Mouse (Mus musculus) left cerebral cortex, postnatal 25 days (tissue): ENCODE data around the gene Nes. TPM values are rescaled to one million over a fixed set of nuclear protein-coding genes. Genes with fewer than 3 reads are reported as not detected.

ENCODE experiments used
- DNase-seq, 2 experiments: peaks; one replicate each; pipeline ENCODE4 v3.0.0; 2022; ENCODE audit warnings: low spot score in 2 of 2, mixed read lengths in 1 of 2
- intact Hi-C: fragments of 180-260 bp; cut with DNase I; formaldehyde crosslinking; loops from one replicate; pipeline ENCODE4 v1.15.1; 2025
- total RNA-seq, 2 experiments: library from RNA; stranded (reverse); gene quantifications; 2 replicates each; pipeline ENCODE4 v1.2.3; 2021

Gene Nes
- 1 to 10 TPM; 5.2 to 6.2 TPM for total RNA-seq

DNA sequence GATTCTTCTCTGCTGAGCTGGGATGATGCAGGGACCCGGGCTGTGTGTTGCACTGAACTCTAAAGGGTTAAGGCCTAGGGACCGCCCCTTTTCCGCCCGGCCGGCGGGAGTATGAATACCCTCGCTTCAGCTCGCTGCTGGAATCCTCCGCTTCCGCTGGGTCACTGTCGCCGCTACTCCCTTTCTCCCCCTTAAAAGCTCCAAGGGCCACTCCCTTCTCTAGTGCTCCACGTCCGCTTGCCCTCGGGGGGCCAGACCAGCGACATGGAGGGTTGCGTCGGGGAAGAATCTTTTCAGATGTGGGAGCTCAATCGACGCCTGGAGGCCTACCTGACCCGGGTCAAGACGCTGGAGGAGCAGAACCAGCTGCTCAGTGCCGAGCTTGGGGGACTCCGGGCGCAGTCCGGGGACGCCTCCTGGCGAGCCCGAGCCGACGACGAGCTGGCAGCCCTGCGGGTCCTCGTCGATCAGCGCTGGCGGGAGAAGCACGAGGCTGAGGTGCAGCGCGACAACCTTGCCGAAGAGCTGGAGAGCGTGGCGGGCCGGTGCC lies at the start of gene Nes:
TSS of gene Nes (plus strand) at position 140 of the 550 bp plus-strand sequence.
- intact Hi-C loops = loop anchor here (1.0 kb wide), 2 partner anchors 16 to 100 kb away; no protein-coding TSS in a partner anchor
- DNase-seq = no peak

DNA sequence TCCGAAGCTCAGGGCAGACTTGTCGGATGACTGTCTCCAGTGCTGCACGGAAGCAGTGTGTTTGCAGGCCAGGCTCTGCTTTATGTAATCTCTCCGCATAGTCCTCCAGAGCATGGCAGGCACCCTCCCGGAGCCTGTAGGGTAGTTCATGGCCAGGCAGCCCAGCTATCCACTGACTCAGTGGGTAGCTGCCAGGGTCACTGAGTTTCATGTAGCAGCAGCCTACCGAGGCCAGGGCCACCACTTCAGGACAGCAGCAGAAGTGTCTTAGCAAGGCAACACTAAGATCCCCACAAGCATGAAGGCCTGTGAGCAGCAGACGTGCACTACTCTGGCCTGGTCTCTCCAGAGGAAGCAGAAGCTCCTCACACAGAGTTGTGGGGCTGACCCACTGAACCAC lies 45.9 kb upstream of the Nes start:
- intact Hi-C loops = no loop called here
- no peak for DNase-seq

DNA sequence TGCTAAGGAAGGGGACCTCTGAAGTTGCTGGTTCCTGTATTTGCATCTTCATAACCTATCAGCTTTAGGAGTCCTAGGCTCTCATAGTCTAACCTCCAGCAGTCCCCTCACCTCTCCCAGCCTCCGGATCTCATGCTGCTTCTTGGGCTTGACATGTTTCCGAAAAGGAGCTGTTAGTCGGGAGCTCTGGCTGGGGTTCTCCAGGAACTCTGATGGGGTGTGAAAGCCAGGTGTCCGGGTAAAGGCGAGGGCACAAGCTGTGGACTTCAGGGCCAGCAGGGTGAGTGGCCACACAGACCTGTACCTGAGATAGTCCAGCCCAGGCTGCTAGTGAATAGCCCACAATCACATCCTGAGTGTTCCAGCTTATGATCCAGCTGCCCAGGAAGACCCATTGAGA lies 43.4 kb upstream of the Nes start:
- DNase-seq = no peak
- intact Hi-C loops = no loop called here

DNA sequence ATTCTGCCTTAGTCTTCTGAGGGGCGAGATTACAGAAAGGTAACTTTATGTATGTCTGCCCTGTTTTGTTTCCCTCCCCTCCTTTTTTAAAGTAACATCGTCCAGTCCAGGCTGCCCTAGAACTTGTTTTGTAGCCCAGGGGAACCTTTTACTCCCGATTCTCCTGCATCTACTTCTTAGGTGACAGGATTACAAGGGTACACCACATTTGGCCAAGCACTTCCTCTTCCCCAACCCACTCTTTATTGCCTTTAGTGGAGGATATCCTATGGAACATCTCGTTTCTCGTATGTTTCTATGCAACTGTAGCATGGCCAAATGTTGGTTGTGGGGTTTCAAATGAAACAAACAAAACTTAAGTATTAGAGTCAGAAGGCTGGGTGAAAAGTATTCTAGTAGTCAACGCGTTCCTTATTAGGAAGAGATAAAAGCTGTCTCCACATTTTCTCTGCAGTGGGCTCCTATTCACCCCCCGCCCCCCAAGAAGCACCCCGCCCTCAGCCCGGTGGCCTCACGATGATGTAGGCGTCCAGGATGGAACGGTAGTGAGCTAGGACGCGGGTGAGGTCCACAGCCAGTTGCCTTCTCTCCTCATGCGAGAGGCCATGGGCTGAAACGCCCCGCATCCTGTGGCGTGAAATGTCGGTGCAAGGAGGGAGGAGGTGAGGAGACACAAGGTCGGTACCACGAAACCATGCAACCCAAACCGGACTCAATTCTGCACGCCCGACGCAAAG lies 41.4 kb upstream of the Nes start:
- no peak for DNase-seq
- intact Hi-C loops = loop anchor here (1.0 to 5.0 kb wide), 3 partner anchors 10 to 128 kb away; partner anchors contain the start of genes Mrpl24, Naxe and Prcc

DNA sequence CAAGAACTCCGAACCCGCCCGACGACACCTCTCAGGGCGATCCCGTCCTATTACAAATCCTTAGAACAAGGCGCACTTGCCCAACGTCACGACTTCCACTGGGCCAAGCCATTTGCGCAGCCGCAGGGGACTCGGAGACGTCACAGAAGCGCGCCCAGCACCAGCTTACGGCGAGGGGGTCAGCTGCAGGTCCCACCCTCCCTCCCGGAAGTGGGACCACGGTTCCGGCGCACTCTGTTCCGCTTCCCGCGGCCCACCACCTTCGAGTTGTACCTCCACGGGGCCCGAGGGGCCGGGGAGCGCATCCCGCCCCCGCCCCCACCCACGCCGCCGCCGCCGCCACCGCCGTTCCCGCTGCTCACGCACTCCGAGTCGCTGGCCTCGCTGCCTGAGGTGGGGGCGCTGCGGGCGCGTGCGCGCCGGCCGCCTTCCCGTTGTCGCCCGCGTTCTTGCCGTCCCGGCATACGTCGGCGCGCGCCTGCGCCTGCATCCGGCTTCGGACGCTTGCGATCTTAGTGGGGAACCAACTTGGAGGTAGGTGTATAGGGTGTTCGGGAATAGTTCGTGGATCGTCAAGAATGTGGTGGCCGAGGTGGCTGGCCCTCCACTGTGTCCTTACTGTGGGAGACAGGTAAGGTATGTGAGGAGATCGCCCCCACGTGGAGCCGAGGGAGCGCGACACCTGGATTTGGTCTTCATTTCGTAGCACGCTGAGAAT lies 40.6 kb upstream of the Nes start, which contains the start of the genes Isg20l2 and Rrnad1:
TSS of gene Isg20l2 (plus strand) at position 237 of the 718 bp plus-strand sequence.
TSS of gene Rrnad1 (minus strand) at position 640 of the 718 bp plus-strand sequence.
- DNase-seq = peak; percentile 97 to 99
- intact Hi-C loops = loop anchor here (1.0 to 5.0 kb wide), 3 partner anchors 11 to 127 kb away; partner anchors contain the start of genes Mrpl24, Naxe and Prcc

DNA sequence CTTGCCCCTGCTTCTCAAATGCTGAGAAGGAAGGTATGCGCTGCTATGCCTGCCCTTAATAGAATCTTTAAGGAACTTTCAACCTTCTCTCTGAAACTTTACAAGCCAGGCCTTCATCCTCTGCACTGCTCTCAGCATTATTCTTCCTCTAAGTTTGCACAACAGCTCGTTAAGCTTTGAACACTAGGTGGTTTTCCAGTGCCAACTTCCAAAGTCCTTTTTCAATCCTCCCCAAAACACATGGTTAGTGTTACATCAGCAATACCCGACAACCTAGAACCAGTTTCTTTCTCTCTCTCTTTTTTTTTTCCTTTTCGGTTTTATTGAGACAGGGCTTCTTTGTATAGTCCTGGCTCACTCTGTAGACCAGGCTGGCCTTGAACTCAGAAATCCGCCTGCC lies 36.9 kb upstream of the Nes start:
- intact Hi-C loops = loop anchor here (2.0 to 5.0 kb wide), 2 partner anchors 53 to 123 kb away; partner anchors contain the start of gene Naxe
- DNase-seq = no peak

DNA sequence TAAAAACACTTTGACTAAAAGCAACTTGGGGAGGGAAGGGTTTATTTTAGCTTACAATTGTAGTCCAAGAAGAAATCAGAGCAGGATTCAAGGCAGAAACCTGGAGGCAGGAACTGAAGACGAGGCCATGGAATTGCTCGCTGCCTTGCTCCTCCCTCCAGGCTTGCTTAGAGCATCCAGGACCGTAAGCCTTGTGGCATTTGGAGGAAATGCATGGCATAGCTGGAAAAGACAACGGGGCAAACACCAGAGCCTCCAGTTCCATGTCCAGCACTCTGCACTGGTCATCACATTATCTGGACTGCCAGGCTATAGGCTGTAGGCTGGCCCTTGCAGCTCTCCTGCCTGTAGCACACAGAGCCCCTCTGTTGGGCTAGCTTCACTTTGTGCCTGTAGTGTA lies 36.4 kb upstream of the Nes start:
- DNase-seq = no peak
- intact Hi-C loops = loop anchor here (2.0 to 5.0 kb wide), 2 partner anchors 52 to 123 kb away; partner anchors contain the start of gene Naxe

DNA sequence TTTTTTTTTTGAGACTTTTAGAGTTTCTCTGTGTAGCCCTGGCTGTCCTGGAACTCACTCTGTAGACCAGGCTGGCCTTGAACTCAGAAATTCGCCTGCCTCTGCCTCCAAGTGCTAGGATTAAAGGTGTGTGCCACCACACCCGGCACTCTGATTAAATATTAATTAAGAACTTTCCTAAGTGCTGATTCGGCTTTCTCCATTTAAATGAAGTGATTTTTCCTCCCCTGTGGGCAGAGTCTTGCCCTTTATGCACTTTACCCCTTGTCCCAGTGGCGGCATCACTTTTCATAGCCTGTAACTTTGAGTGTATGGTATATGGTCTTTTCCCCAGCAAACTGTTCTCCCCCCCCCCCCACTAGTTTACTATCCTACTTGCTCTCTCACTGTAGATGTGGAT lies 35.7 kb upstream of the Nes start:
- DNase-seq = no peak
- intact Hi-C loops = loop anchor here (1.0 to 2.0 kb wide), 3 partner anchors 26 to 136 kb away; no protein-coding TSS in a partner anchor

DNA sequence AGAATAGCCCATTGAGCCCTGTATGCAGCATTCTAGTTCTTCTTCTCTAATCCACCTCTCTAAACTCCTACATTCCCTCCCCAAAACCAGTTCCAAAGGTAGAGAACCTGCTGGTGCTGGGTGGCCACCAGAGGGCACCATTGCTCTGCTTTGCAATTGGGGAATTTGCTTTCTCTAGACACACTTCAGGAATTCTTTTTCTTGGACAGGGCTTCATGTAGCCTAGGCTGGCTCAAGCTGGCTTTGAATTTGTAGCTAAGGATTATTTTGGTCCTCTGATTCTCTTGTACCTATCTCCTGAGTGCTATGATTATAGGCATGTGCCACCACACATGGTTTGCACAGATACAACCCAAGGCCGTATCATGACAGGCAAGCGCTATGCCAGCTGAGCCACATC lies 35.1 kb upstream of the Nes start:
- peak; percentile 72 to 83 for DNase-seq
- intact Hi-C loops = loop anchor here (1.0 to 2.0 kb wide), 3 partner anchors 26 to 136 kb away; no protein-coding TSS in a partner anchor

DNA sequence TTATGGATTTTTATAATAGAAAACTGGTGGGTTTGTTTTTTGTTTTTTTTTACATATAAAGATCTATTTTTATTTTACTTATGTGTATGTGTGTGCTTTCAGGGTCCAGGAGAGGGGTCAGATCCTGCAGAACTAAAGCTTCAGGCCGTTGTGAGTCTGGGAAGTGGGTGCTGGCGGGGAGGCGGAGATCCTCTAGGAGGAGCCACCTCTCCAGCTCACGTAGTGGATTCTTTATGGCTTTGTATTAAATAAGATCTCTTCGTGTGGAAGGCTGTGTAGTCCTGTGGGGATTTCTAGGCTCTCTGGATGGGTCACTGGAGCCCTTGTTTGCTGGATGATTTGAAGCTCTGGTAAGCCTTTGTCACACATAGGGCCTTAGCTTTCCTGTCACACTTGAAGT lies 30.3 kb upstream of the Nes start:
- intact Hi-C loops = no loop called here
- no peak for DNase-seq

DNA sequence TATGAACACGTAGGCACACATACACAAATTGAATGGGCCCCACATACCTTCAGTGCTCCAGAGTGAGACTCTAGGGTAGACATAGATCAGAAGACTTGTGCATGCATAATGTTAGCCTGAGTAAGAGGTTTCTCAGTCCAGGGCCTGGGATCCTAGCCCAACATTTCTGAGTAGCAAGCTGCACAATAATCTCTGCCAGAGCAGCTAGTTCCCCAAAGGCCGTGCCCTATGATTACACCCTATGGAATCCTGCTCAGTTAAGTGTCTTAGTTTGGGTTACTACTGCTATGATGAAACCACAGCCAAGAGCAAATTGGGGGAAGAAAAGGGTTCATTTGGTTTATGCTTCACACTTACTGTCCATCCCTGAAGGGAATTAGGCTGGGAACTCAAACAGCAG lies 28.4 kb upstream of the Nes start:
- intact Hi-C loops = no loop called here
- DNase-seq = no peak

DNA sequence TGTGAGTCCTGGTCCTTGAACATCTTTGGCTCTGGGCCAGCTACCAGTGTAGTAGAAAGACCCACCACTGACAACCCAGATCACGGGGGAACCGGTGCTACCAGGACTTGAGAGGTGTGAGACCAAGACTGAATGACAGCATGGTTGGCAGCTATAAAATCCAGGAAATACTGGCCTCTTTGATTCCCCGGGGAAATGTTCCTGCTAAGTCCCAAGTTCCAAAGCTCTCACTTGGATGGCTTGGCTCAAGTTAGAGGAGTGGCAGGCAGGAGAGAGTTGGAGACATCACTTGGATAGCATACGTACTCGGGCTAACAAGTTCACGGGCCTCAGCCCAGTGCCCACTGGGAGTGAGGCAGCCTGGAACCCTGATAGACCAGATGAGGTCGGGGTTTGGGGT lies 27.3 kb upstream of the Nes start:
- intact Hi-C loops = no loop called here
- no peak for DNase-seq

DNA sequence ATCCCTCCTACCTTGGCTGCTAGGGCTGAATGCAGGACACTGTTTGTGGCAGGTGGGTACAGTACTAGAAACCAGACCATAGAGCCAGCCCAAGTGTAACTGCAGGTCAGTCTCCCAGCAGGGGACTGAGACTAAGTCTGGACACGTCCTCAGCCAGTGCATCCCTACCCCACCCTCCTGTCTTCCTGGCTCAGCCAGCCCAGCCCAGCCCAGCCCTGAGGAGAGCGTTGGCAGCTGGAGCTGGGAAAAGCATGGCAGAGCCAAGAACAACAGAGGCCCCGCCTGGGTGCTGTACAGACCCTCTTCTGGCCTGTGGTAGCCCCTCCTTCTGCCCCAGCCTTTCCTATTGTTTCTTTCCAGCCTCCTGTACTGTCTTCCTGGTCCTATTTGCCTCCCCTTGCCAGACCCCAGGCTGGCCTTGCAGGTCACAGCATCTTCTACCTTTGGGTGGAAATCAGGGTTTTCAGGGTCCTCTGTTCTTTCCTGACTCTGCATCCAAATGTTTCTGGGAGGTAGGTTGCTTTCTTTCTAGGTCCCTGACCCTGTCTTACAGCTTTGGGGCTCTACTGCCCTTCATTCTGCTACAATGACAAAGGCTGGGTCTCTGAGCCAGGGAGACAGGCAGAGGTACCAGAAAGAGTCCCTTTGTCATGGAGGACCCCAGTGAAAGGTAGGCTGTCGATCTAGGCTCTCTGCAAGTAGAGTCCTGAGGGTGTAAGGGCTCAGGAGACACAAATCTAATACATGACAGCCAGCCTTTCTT lies 25.9 kb upstream of the Nes start:
- no peak for DNase-seq
- intact Hi-C loops = no loop called here

DNA sequence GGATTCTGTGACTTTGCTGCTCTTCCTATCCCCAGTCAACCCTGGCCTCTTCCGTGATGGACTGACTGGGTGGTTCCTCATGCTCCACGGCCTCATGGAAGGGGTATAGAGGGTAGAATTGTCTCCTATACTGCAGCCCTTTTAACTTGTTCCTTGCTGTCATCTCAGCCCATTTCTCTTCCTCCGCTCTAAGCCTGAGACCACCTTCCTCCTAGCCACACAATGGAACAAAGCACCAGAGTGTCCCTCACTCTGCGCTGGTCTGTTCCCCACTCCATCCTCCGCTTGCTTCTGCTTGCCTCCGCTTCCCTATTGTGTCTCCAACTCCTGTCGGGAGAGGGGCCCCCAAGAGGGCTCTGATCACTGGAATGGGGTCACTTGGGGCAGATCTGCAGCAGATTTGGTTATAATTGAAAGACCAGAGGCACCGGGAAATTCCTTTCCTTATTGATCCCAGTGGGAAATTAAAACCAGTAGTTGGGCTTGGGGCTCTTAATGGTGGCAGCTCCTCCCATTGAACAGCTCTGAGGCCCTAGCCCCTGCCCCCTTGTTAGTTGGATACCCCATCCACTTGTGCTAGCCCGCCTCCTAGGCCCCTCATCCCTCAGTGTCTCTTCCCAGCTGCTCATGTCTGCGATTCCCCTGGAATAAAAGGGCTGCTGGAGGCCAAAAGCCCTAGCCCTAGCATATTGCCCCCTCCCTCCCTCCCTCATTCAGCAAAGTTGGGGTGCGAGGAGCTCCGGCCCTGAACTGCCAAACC lies 24.9 kb upstream of the Nes start:
- intact Hi-C loops = no loop called here
- DNase-seq = no peak

DNA sequence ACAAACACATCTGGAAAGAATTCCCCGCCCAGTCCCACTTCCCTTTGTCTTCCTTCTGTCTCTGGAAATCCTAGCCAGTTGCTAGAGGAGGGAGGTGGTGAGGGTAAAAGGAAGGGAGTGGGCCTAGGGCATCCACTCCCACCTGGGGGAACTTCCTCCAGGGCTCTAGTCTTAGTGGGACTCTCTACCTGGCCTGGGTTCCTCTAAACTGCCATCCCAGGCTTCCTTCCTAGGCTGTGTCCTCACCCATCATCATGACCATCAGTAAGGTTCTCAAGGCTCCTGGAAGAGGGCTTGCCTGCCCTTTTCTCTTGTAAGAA lies 24.4 kb upstream of the Nes start:
- intact Hi-C loops = no loop called here
- DNase-seq = no peak

DNA sequence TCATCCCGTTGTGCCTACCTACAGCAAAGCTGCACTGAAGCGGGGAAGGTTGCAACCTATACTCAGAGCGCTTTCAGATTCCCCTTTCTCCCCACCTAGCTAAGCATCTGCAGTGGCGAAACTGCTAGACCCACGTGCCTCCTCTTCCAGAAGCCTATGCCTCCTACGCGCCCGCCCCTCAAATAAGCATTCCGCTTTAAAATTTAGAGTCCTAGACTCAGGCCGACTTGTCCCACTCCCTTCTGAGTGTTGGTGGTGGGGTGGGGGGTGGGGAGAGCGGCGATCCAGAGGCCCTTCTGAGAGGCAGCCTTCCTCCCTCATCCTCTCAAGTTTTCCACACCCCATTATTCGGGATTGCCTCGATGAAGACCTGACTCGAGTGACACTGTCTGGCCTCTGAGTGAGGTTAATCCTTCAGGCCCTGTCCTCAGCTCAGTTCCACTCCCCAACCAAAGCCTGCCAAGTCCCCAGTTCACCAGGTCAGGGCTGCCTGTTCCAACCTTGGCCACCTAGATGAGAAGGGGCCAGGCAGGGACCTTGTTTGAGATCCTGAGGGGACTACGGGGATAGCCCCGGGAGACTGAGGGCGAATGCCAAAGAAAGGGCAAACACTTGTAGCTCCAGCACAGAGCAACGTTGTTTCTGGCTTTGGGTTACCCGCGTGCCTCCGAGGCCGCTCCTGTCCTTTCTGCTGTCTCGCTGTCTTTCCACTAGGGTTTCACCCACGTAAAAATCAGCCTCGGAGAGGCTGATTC lies 23.6 kb upstream of the Nes start:
- intact Hi-C loops = no loop called here
- DNase-seq = peak in 1 of 2 experiments; percentile 44

DNA sequence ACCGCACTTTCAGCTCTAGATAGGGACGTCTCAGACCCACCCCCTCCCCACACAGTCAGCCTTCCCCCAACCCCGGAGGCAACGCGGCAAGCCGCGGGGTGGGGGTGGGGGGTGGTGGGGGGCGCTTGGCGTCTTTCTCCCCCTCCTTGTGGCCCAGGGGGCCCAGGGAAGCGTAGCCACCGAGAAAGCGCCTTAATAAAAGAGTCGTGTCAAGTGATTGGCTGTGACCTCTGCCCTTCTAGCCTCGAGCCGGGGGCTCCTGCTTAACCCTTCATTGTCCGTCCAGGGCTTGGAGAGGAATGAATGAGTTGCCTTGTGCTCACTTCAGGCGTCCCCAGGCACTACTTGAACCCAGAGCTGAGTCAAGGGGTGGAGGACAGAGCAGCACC lies 23.1 kb upstream of the Nes start:
- no peak for DNase-seq
- intact Hi-C loops = no loop called here
